Comparison of ENCODE assay signal across 8 mouse cellular contexts in the genomic region with DNA sequence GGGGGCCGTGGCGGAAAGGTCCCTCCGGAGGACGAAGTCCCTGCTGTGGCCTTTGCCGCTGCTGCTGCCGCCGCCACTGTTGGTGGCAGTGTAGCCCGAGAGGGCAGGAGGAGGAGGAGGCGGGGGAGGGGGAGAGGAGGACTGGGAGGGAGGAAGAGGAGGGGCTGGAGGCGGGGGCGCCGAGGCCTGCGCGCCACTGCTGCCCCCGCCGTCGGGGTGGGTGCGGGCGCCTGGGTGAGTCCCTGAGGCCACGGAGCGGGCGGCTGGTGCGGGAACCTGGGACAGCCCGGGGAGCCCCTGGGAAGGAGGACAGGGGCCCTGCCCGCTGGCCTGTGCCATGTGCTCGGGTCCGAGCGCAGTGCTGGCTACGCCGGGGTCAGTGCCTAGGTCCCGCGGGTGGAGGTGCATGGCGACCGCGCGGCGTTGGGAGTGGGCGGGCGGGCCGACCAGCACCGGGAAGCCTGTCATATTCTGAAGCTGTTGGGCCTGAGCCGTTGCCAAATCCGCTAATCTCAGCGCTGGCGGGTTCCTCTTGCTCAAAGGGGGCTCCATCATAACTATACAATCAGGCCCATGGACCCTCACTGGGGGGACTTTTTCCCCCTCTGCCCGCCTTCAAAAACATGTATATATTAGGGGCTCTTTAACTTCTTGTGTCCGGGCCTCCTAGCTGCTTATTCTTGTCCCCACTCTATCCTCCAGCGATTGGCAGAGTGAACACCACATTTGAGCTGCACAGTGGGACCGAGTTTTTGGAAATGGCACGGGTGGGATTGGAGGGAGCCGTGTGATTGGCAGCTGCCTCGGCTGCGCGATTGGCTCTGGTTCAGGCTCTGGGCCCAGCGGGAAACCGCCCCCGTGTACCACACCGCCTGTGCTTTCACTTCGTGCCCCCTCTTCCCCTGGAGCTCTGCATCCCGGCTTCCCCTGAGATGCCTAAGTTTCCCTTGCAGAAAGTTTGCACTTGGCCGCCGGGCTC. TPM values are rescaled to one million over a fixed set of nuclear protein-coding genes. Genes with fewer than 3 reads are reported as not detected.
DNase-seq lines count a peak whose midpoint lies in the region; TF ChIP-seq lines count a peak whose summit lies in the region.

A gene (minus strand): TSS at position 915 of the 979 bp plus-strand sequence.

- no peak for TF ChIP-seq CTCF in left cerebral cortex, adult 2 months (IDR thresholded peaks at IDR 0.05)
- TF ChIP-seq CTCF in bone marrow macrophage, adult 2 months (IDR thresholded peaks at IDR 0.05; ENCODE audit: low read depth, low read length) = no peak

- no peak for DNase-seq in left cerebral cortex, adult 2 months (ENCODE audit: extremely low spot score in 1 of 2, low spot score in 2 of 2)
- DNase-seq in left cerebral cortex, adult 18-20 months (ENCODE audit: low spot score in 2 of 2) = no peak
- DNase-seq in embryo, embryonic 9.5 days (ENCODE audit: extremely low spot score) = peak; percentile 85
- DNase-seq in induced T-regulatory cell, adult 2 months (ENCODE audit: low read depth) = peak; percentile 14
- DNase-seq in urinary bladder, adult 18-20 months (ENCODE audit: low spot score in 2 of 2) = no peak
- no peak for DNase-seq in left cerebral cortex, adult 9 months (ENCODE audit: low spot score in 2 of 2)

- no peaks in the 10 kb centered on the region for H3K36me3 ChIP-seq in myocyte (ENCODE audit: control insufficient read depth, insufficient read depth)

- peak within 1 kb of the TSS; percentile 51 for H3K4me3 ChIP-seq in left cerebral cortex, adult 2 months
- peak within 1 kb of the TSS; percentile 57 for H3K4me3 ChIP-seq in bone marrow macrophage, adult 2 months (ENCODE audit: insufficient read depth, low read length)
- peak within 1 kb of the TSS; percentile 24 for H3K4me3 ChIP-seq in myocyte

- H3K4me2 ChIP-seq in myocyte (ENCODE audit: low read depth) = peak within 1 kb of the TSS; percentile 64

- H3K27ac ChIP-seq in left cerebral cortex, adult 2 months = peak within 1 kb of the TSS; percentile 81
- H3K27ac ChIP-seq in bone marrow macrophage, adult 2 months (ENCODE audit: insufficient read depth, low read depth, low read length) = no peak within 1 kb of the TSS

- H3ac ChIP-seq in myocyte (ENCODE audit: control insufficient read depth, insufficient read length) = peak within 1 kb of the TSS; percentile 58

- intact Hi-C loops in left cerebral cortex, adult 2 months (cut with DNase I) = loop anchor here (10.0 kb wide), 1 partner anchor 360 kb away; a partner anchor contains a TSS

- peaks cover 19% of the 10 kb centered on the region for H3K27me3 ChIP-seq in myocyte (ENCODE audit: control insufficient read depth, insufficient read depth, insufficient read length)

- no peak for TF ChIP-seq POLR2A in bone marrow macrophage, adult 2 months (IDR thresholded peaks at IDR 0.05; ENCODE audit: borderline replicate concordance, low read depth, low read length)
- TF ChIP-seq POLR2A in myocyte (IDR thresholded peaks at IDR 0.05; ENCODE audit: insufficient read length, low read depth) = peak; percentile 22

- no peaks in the 10 kb centered on the region for H3K79me2 ChIP-seq in myocyte (ENCODE audit: control insufficient read depth, insufficient read depth)

- H3K4me1 ChIP-seq in bone marrow macrophage, adult 2 months (ENCODE audit: control insufficient read depth, insufficient read depth, low read length) = no peaks in the 10 kb centered on the region

TF ChIP-seq in myocyte, 11 proteins besides CTCF, POLR2A, EP300 and RAD21:
- TF ChIP-seq TCF3 (IDR thresholded peaks at IDR 0.05; ENCODE audit: insufficient read length, low read depth) = no peak
- TF ChIP-seq MAX (IDR thresholded peaks at IDR 0.05; ENCODE audit: low read depth) = no peak
- TF ChIP-seq E2F4 (IDR thresholded peaks at IDR 0.05; ENCODE audit: insufficient read depth) = peak; percentile 53

RNA-seq across cellular contexts. Expression of the gene that starts here (rescaled TPM):
- total RNA-seq in left cerebral cortex, adult 2 months (2021) = 1 to 10 TPM; 4.1 to 4.8 TPM
- total RNA-seq in left cerebral cortex, adult 18-20 months (2021) = 1 to 10 TPM; 3.0 to 4.0 TPM
- polyA plus RNA-seq in bone marrow macrophage, adult 2 months (2012; ENCODE audit: insufficient read depth, insufficient read length, missing spikeins) = not detected in 2 replicates
- 0.42 TPM for polyA plus RNA-seq in myocyte (2012; fragmentation: generic; extraction: Trizol)

Comparison
In these comparisons a context has a peak if more than half of its experiments do, and no peak if none do; other contexts are left out.
1. DNase-seq: peak in embryo, embryonic 9.5 days (single experiment) and induced T-regulatory cell, adult 2 months (single experiment); none in left cerebral cortex, adult 2 months (0 of 2), left cerebral cortex, adult 18-20 months (0 of 2), urinary bladder, adult 18-20 months (0 of 2) and left cerebral cortex, adult 9 months (0 of 2).
2. Peak in every context shown above with its lines, with median percentiles within 50 percentile points of each other: H3K4me3 ChIP-seq.